Mouse (Mus musculus) myocyte (in vitro differentiated cells): ENCODE results near the gene Hba-x.

Experiments used
- E2F4 ChIP-seq: IDR thresholded peaks from one replicate; pipeline ENCODE4 v1.6.1; 2011; ENCODE audit warnings: mild to moderate bottlenecking, control low read depth, moderate library complexity; ENCODE audit not compliant: insufficient read depth
- MAX ChIP-seq: IDR thresholded peaks from one replicate; pipeline ENCODE4 v1.6.1; 2011; ENCODE audit warnings: low read depth, mild to moderate bottlenecking, control low read depth
- MYOD1 ChIP-seq, 3 experiments: IDR thresholded peaks; one replicate each; pipeline ENCODE4 v1.6.1; 2011; ENCODE audit warnings: control low read depth in 2 of 3, low read depth in 2 of 3, mild to moderate bottlenecking in 2 of 3, moderate library complexity in 1 of 3; ENCODE audit not compliant: insufficient read length in 2 of 3, control insufficient read depth in 1 of 3
- POLR2A ChIP-seq: IDR thresholded peaks from one replicate; pipeline ENCODE4 v1.6.1; 2011; ENCODE audit warnings: low read depth, mild to moderate bottlenecking, control low read depth, moderate library complexity; ENCODE audit not compliant: insufficient read length
- POLR2AphosphoS2 ChIP-seq: IDR thresholded peaks from one replicate; pipeline ENCODE4 v1.6.1; 2011; ENCODE audit warnings: low read depth, control low read depth; ENCODE audit not compliant: insufficient read length
- REST ChIP-seq: IDR thresholded peaks from one replicate; pipeline ENCODE4 v1.6.1; 2011; ENCODE audit warnings: mild to moderate bottlenecking, control low read depth, moderate library complexity; ENCODE audit not compliant: insufficient read depth, insufficient read length
- SRF ChIP-seq: IDR thresholded peaks from one replicate; pipeline ENCODE4 v1.6.1; 2011; ENCODE audit warnings: low read depth; ENCODE audit not compliant: control insufficient read depth, insufficient read length
- TCF3 ChIP-seq: IDR thresholded peaks from one replicate; pipeline ENCODE4 v1.6.1; 2011; ENCODE audit warnings: low read depth, control low read depth; ENCODE audit not compliant: insufficient read length
- USF1 ChIP-seq: IDR thresholded peaks from one replicate; pipeline ENCODE4 v1.6.1; 2011; ENCODE audit warnings: low read depth, mild to moderate bottlenecking, control low read depth, moderate library complexity

GRCm38 (mm10) chr11:32247068-32247467 is 29.1 kb upstream of the Hba-x start:
- TF ChIP-seq MAX (no peak), TCF3 (no peak), POLR2A (no peak), USF1 (no peak), REST (no peak), MYOD1 (IDR thresholded peaks at IDR 0.05; ENCODE audit: control insufficient read depth in 1 of 3, insufficient read length in 2 of 3, low read depth in 2 of 3) (no peak), POLR2AphosphoS2 (no peak), E2F4 (no peak), SRF (no peak)
